Mouse (Mus musculus): Measurements from ENCODE around the gene Fam13a.

DNA sequence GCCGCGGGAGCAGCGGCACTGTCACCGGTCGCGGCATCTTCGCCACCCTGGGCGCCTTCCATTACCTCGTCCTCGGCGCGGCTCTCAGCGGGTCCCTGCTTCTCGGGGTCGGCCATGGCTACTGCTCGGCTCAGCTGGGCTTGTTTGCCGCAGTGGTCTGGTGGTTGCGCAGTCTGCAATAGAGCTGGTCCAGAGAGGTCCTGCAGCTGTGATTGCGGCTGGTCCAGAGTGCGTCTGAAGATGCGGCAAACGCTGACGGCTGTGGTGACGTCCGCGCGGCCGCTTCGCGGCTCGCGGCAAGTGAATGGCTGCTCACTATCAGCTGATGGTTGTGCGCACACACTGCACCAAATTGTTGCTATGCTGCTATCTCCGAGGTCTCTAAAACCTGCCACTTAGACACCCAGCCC lies 117.5 kb downstream of the Fam13a start, which contains the start of gene Nap1l5:
- no peak for TF ChIP-seq CTCF (IDR thresholded peaks at IDR 0.05; ENCODE audit: low read depth)
- no peak for TF ChIP-seq EP300 (optimal IDR thresholded peaks at IDR 0.05)

Data from stomach, postnatal 0 days (tissue).